Mouse (Mus musculus): ENCODE measurements around the gene Trp53tg5.

- TF ChIP-seq POLR2A (IDR thresholded peaks at IDR 0.05; ENCODE audit: insufficient read depth, low read length) (no peak), CTCF (IDR thresholded peaks at IDR 0.05; ENCODE audit: low read depth, low read length) (no peak), EP300 (IDR thresholded peaks at IDR 0.05; ENCODE audit: insufficient read depth, low read depth, low read length) (no peak)
Observed at GRCm38 (mm10) chr2:164455421-164456190, 17.9 kb downstream of the Trp53tg5 start.
